Mouse (Mus musculus) central nervous system, embryonic 18 days (tissue): ENCODE results near the gene Abraxas2. TPM values are rescaled to one million over a fixed set of nuclear protein-coding genes. Genes with fewer than 3 reads are reported as not detected.

Experiments
- polyA plus RNA-seq: library from polyadenylated mRNA; depleted of rRNA; stranded (reverse); fragments of >200 nt; gene quantifications from 2 replicates; pipeline ENCODE4 v1.2.3, GENCODE M21; 2012; rRNA removed

The Abraxas2 gene
- polyA plus RNA-seq, result 26.2 and 26.8 TPM in 2 replicates

GRCm38 (mm10) chr7:132859042-132859958 is at the start of gene Abraxas2:
Gene Abraxas2, plus strand, starts transcription at chr7:132859225.

GRCm38 (mm10) chr7:132813416-132814088 is 45.5 kb upstream of the Abraxas2 start, which contains the start of gene Fam53b:
Gene Fam53b, minus strand, starts transcription at chr7:132813886.

GRCm38 (mm10) chr7:132852173-132852844 is 6.7 kb upstream of the Abraxas2 start, which contains the start of gene Eef1akmt2:
Gene Eef1akmt2, minus strand, starts transcription at chr7:132852673.

GRCm38 (mm10) chr7:132930850-132931559 is 72.0 kb downstream of the Abraxas2 start, which contains the start of gene Zranb1:
Gene Zranb1, plus strand, starts transcription at chr7:132931142.

Other genes starting within 250 kb of the Abraxas2 start
- 50.8 and 53.3 TPM in 2 replicates for gene Lhpp, start 248.6 kb upstream of the Abraxas2 start, polyA plus RNA-seq
- gene Fam53b, start 45.3 kb upstream of the Abraxas2 start, polyA plus RNA-seq, result 6.9 and 7.3 TPM in 2 replicates
- gene Eef1akmt2, start 6.6 kb upstream of the Abraxas2 start, polyA plus RNA-seq, result 65.3 and 78.4 TPM in 2 replicates
- gene Zranb1, start 71.9 kb downstream of the Abraxas2 start, polyA plus RNA-seq, result 32.6 and 34.6 TPM in 2 replicates